Mouse (Mus musculus): ENCODE measurements around the gene Cmtm5. TPM values are rescaled to one million over a fixed set of nuclear protein-coding genes. Genes with fewer than 3 reads are reported as not detected.

The Cmtm5 gene
- polyA plus RNA-seq, 1 experiment from 2014 or later: 3.3 TPM

GRCm38 (mm10) chr14:54927296-54927695, 8.8 kb upstream of the Cmtm5 start:
- peak overlapping the region; percentile 91 for H3K4me2 ChIP-seq (ENCODE audit: low read length)
- peak overlapping the region; percentile 82 for H3K9ac ChIP-seq (ENCODE audit: low read length)
- no peaks in the 10 kb centered on the region for H3K27me3 ChIP-seq (replicated peaks; ENCODE audit: control insufficient read depth, insufficient read depth, low read length)
- ATAC-seq (replicated peaks; ENCODE audit: low FRiP score, low TSS enrichment, low read depth): no peak
- H3K4me1 ChIP-seq (replicated peaks; ENCODE audit: control insufficient read depth, insufficient read depth, low read length): peaks cover 30% of the 10 kb centered on the region
- DNase-seq (ENCODE audit: low spot score): no peak
- H3K9me3 ChIP-seq (ENCODE audit: control insufficient read depth, low read length): no peaks in the 10 kb centered on the region
- H3K4me3 ChIP-seq (ENCODE audit: low read depth, low read length): peak overlapping the region; percentile 68
- peak overlapping the region; percentile 99 for H3K27ac ChIP-seq (ENCODE audit: low read depth)
- WGBS: 17% methylated on average over 7 of the region's 7 CpGs
- H3K36me3 ChIP-seq (ENCODE audit: control insufficient read depth, insufficient read depth, low read length): no peaks in the 10 kb centered on the region

- Histone ChIP-seq H3K27ac (ENCODE audit: low read depth) (no peak overlapping the region), H3K36me3 (ENCODE audit: control insufficient read depth, insufficient read depth, low read length) (no peaks in the 10 kb centered on the region), H3K9me3 (ENCODE audit: control insufficient read depth, low read length) (no peaks in the 10 kb centered on the region), H3K4me3 (ENCODE audit: low read depth, low read length) (no peak overlapping the region), H3K27me3 (replicated peaks; ENCODE audit: control insufficient read depth, insufficient read depth, low read length) (no peaks in the 10 kb centered on the region), H3K9ac (ENCODE audit: low read length) (no peak overlapping the region), H3K4me2 (ENCODE audit: low read length) (no peak overlapping the region), H3K4me1 (replicated peaks; ENCODE audit: control insufficient read depth, insufficient read depth, low read length) (peaks cover 23% of the 10 kb centered on the region)
- DNase-seq (ENCODE audit: low spot score) (no peak), ATAC-seq (replicated peaks; ENCODE audit: low FRiP score, low TSS enrichment, low read depth) (no peak)
- WGBS: 70% methylated on average over 5 of the region's 5 CpGs
These were observed 6.3 kb upstream of the Cmtm5 start for GRCm38 (mm10) chr14:54929801-54930200.

- Histone ChIP-seq H3K4me1 (replicated peaks; ENCODE audit: control insufficient read depth, insufficient read depth, low read length) (peaks cover 21% of the 10 kb centered on the region), H3K36me3 (ENCODE audit: control insufficient read depth, insufficient read depth, low read length) (no peaks in the 10 kb centered on the region), H3K27ac (ENCODE audit: low read depth) (no peak overlapping the region), H3K9me3 (ENCODE audit: control insufficient read depth, low read length) (no peaks in the 10 kb centered on the region), H3K4me3 (ENCODE audit: low read depth, low read length) (no peak overlapping the region), H3K27me3 (replicated peaks; ENCODE audit: control insufficient read depth, insufficient read depth, low read length) (no peaks in the 10 kb centered on the region), H3K4me2 (ENCODE audit: low read length) (no peak overlapping the region), H3K9ac (ENCODE audit: low read length) (no peak overlapping the region)
- DNase-seq (ENCODE audit: low spot score): no peak
- WGBS: 43% methylated on average over 2 of the region's 2 CpGs
- ATAC-seq (replicated peaks; ENCODE audit: low FRiP score, low TSS enrichment, low read depth): no peak
These were observed 5.6 kb upstream of the Cmtm5 start for GRCm38 (mm10) chr14:54930431-54930830.

- Histone ChIP-seq H3K27me3 (replicated peaks; ENCODE audit: control insufficient read depth, insufficient read depth, low read length) (no peaks in the 10 kb centered on the region), H3K36me3 (ENCODE audit: control insufficient read depth, insufficient read depth, low read length) (no peaks in the 10 kb centered on the region), H3K27ac (ENCODE audit: low read depth) (no peak within 1 kb of the TSS), H3K4me3 (ENCODE audit: low read depth, low read length) (no peak within 1 kb of the TSS), H3K4me2 (ENCODE audit: low read length) (no peak within 1 kb of the TSS; the same call in 1 of the 2 replicates), H3K4me1 (replicated peaks; ENCODE audit: control insufficient read depth, insufficient read depth, low read length) (peaks cover 19% of the 10 kb centered on the region), H3K9ac (ENCODE audit: low read length) (no peak within 1 kb of the TSS), H3K9me3 (ENCODE audit: control insufficient read depth, low read length) (no peaks in the 10 kb centered on the region)
- WGBS: 28% methylated on average over 6 of the region's 6 CpGs
- no peak for DNase-seq (ENCODE audit: low spot score)
- ATAC-seq (replicated peaks; ENCODE audit: low FRiP score, low TSS enrichment, low read depth): no peak
These were observed 3.4 kb upstream of the Cmtm5 start, which contains the start of gene Il25 for GRCm38 (mm10) chr14:54932645-54933150. Il25 (plus strand) TSS chr14:54932695.

- H3K27ac ChIP-seq (ENCODE audit: low read depth): peak overlapping the region; percentile 75; the same call in 1 of the 2 replicates
These were observed 735 bp downstream of the Cmtm5 start for GRCm38 (mm10) chr14:54936831-54937160.

GRCm38 (mm10) chr14:54937361-54938182, 1.5 kb downstream of the Cmtm5 start:
- DNase-seq (ENCODE audit: low spot score) (no peak), ATAC-seq (replicated peaks; ENCODE audit: low FRiP score, low TSS enrichment, low read depth) (no peak)
- Histone ChIP-seq H3K4me2 (ENCODE audit: low read length) (no peak overlapping the region), H3K9me3 (ENCODE audit: control insufficient read depth, low read length) (no peaks in the 10 kb centered on the region), H3K27me3 (replicated peaks; ENCODE audit: control insufficient read depth, insufficient read depth, low read length) (no peaks in the 10 kb centered on the region), H3K27ac (ENCODE audit: low read depth) (no peak overlapping the region), H3K36me3 (ENCODE audit: control insufficient read depth, insufficient read depth, low read length) (no peaks in the 10 kb centered on the region), H3K9ac (ENCODE audit: low read length) (no peak overlapping the region), H3K4me3 (ENCODE audit: low read depth, low read length) (no peak overlapping the region), H3K4me1 (replicated peaks; ENCODE audit: control insufficient read depth, insufficient read depth, low read length) (peaks cover 10% of the 10 kb centered on the region)
- WGBS: 89% methylated on average over 16 of the region's 16 CpGs

More at GRCm38 (mm10) chr14:54936831-54937160, 735 bp downstream of the Cmtm5 start:
- H3K4me2 ChIP-seq (ENCODE audit: low read length): 0 out of 2 replicates have a peak overlapping the region, but pooled peaks have one; percentile 4
- no peaks in the 10 kb centered on the region for H3K27me3 ChIP-seq (replicated peaks; ENCODE audit: control insufficient read depth, insufficient read depth, low read length)
- 57% methylated on average over 6 of the region's 6 CpGs for WGBS
- H3K9ac ChIP-seq (ENCODE audit: low read length): 0 out of 2 replicates have a peak overlapping the region, but pooled peaks have one; percentile 11
- no peaks in the 10 kb centered on the region for H3K36me3 ChIP-seq (ENCODE audit: control insufficient read depth, insufficient read depth, low read length)
- DNase-seq (ENCODE audit: low spot score) (no peak), ATAC-seq (replicated peaks; ENCODE audit: low FRiP score, low TSS enrichment, low read depth) (peak; percentile 42; the same call in 1 of the 2 replicates)
- H3K9me3 ChIP-seq (ENCODE audit: control insufficient read depth, low read length): no peaks in the 10 kb centered on the region
- H3K4me1 ChIP-seq (replicated peaks; ENCODE audit: control insufficient read depth, insufficient read depth, low read length): peaks cover 11% of the 10 kb centered on the region
- H3K4me3 ChIP-seq (ENCODE audit: low read depth, low read length): no peak overlapping the region

- DNase-seq (ENCODE audit: low spot score) (no peak), ATAC-seq (replicated peaks; ENCODE audit: low FRiP score, low TSS enrichment, low read depth) (no peak)
- whole genome bisulfite sequencing: 76% methylated on average over 15 of the region's 15 CpGs
- H3K4me2 ChIP-seq (ENCODE audit: low read length): no peak overlapping the region
- H3K27ac ChIP-seq (ENCODE audit: low read depth): no peak overlapping the region
- H3K4me1 ChIP-seq (replicated peaks; ENCODE audit: control insufficient read depth, insufficient read depth, low read length): peaks cover 5% of the 10 kb centered on the region; the same call in 1 of the 2 replicates
- H3K9me3 ChIP-seq (ENCODE audit: control insufficient read depth, low read length): no peaks in the 10 kb centered on the region
- H3K27me3 ChIP-seq (replicated peaks; ENCODE audit: control insufficient read depth, insufficient read depth, low read length): no peaks in the 10 kb centered on the region
- no peak overlapping the region for H3K9ac ChIP-seq (ENCODE audit: low read length)
- H3K36me3 ChIP-seq (ENCODE audit: control insufficient read depth, insufficient read depth, low read length): no peaks in the 10 kb centered on the region
- no peak overlapping the region for H3K4me3 ChIP-seq (ENCODE audit: low read depth, low read length)
These were observed 2.6 kb downstream of the Cmtm5 start for GRCm38 (mm10) chr14:54938431-54939219.

GRCm38 (mm10) chr14:54939434-54940175, 3.5 kb downstream of the Cmtm5 start:
- 58% methylated on average over 12 of the region's 12 CpGs for WGBS
- H3K27ac ChIP-seq (ENCODE audit: low read depth): no peak overlapping the region
- DNase-seq (ENCODE audit: low spot score): peak; percentile 78
- H3K9me3 ChIP-seq (ENCODE audit: control insufficient read depth, low read length): no peaks in the 10 kb centered on the region
- no peaks in the 10 kb centered on the region for H3K36me3 ChIP-seq (ENCODE audit: control insufficient read depth, insufficient read depth, low read length)
- no peak overlapping the region for H3K4me2 ChIP-seq (ENCODE audit: low read length)
- no peaks in the 10 kb centered on the region for H3K27me3 ChIP-seq (replicated peaks; ENCODE audit: control insufficient read depth, insufficient read depth, low read length)
- H3K9ac ChIP-seq (ENCODE audit: low read length): no peak overlapping the region
- H3K4me3 ChIP-seq (ENCODE audit: low read depth, low read length): no peak overlapping the region
- ATAC-seq (replicated peaks; ENCODE audit: low FRiP score, low TSS enrichment, low read depth): peak; percentile 54; the same call in 1 of the 2 replicates
- H3K4me1 ChIP-seq (replicated peaks; ENCODE audit: control insufficient read depth, insufficient read depth, low read length): peaks cover 5% of the 10 kb centered on the region; the same call in 1 of the 2 replicates
